8 mouse cellular contexts compared by ENCODE assay signal in the genomic region with DNA sequence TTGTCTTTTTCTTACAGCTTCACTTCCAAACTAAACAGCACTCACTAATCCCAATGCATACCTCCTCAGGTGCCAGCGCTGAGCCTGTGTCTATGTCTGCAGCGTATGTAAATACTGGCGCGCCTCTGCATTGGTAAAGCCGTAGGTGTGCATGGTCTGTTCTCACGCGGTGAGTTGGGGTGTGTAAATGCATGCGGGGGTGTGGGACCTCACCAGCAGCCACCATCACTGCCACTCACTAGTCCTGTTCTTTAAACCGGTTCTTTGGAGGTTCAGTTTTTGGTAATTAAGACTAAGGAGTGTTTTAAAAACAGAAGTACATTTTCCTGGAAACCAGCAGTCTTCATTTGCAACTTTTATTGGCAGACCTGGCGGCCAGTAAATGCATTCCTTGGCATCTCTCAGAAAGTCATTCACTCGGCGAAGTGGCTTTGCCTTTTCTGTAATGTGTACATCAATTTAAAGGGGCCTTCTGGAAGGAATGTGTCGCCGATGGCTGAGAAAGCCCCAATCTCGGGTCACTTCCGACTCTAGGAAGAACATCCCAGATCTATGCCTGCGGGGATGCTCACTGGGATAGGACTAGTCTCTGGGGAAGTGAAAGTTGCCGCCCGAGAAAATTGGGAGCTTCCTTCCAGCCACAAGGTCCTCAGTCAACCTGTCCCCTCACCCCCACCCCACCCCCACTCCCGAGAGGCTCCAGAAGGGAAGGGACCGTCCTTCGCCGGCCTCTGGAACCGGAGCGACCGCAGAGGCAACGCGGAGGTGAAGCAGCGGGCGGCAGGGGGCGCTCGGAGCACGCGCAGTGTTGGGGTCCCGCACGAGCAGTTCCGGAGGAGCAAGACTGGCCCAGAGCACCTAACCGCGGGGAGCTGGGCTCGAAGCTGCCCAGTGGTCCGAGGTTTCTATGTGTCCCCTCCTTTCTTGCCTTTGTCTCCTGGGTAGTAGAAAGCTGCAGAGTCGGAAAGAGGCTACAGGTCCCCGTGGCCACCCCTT. TPM values are rescaled to one million over a fixed set of nuclear protein-coding genes. Genes with fewer than 3 reads are reported as not detected.
A peak's percentile ranks its signal among the peaks of the same experiment; 100 is the strongest.
DNase-seq lines count a peak whose midpoint lies in the region; ATAC-seq and TF ChIP-seq lines count a peak whose summit lies in the region.

No protein-coding gene starts in this region.

- no peak for TF ChIP-seq POLR2A in spleen, adult 2 months (IDR thresholded peaks at IDR 0.05; ENCODE audit: low read depth, low read length)

- peak; percentile 82; the same call in 1 of the 2 replicates for TF ChIP-seq CTCF in spleen, adult 2 months (IDR thresholded peaks at IDR 0.05; ENCODE audit: extremely low read depth, insufficient read depth, insufficient read length, insufficient replicate concordance)

- H3K4me2 ChIP-seq in limb, embryonic 11.5 days (ENCODE audit: low read depth, severe bottlenecking) = peak overlapping the region; percentile 44
- H3K4me2 ChIP-seq in midbrain, embryonic 12.5 days (replicated peaks) = peak overlapping the region; percentile 61

- peaks cover 67% of the 10 kb centered on the region for H3K4me1 ChIP-seq in embryonic facial prominence, embryonic 10.5 days
- peaks cover 14% of the 10 kb centered on the region; the same call in 1 of the 2 replicates for H3K4me1 ChIP-seq in limb, embryonic 11.5 days (ENCODE audit: control insufficient read depth, insufficient read depth, low read length)
- peaks cover 16% of the 10 kb centered on the region for H3K4me1 ChIP-seq in midbrain, embryonic 12.5 days
- peaks cover 2% of the 10 kb centered on the region for H3K4me1 ChIP-seq in spleen, adult 2 months (ENCODE audit: control insufficient read depth, insufficient read depth, insufficient read length)

- DNase-seq in adrenal gland, postnatal 10 days = peak; percentile 95
- peak; percentile 93 for DNase-seq in embryonic facial prominence, embryonic 10.5 days (ENCODE audit: low spot score)
- DNase-seq in heart, adult 18-20 months = peak; percentile 89 to 95
- peak; percentile 65 for DNase-seq in kidney, adult 11 months
- peak; percentile 93 for DNase-seq in limb, embryonic 11.5 days (ENCODE audit: low spot score)
- peak in 1 of 2 experiments; percentile 67 for DNase-seq in spleen, adult 2 months (ENCODE audit: low read depth in 1 of 2, low spot score in 2 of 2)

- 0 out of 2 replicates have a peak overlapping the region, but pooled peaks have one; percentile 5 for H3K9ac ChIP-seq in limb, embryonic 11.5 days (ENCODE audit: low read length)
- H3K9ac ChIP-seq in midbrain, embryonic 12.5 days (replicated peaks) = peak overlapping the region; percentile 37; the same call in 1 of the 2 replicates

- H3K27me3 ChIP-seq in embryonic facial prominence, embryonic 10.5 days (replicated peaks; ENCODE audit: low read depth, poor library complexity, severe bottlenecking) = peaks cover 94% of the 10 kb centered on the region
- H3K27me3 ChIP-seq in limb, embryonic 11.5 days (ENCODE audit: control insufficient read depth, insufficient read depth, low read length) = peaks cover 65% of the 10 kb centered on the region
- H3K27me3 ChIP-seq in midbrain, embryonic 12.5 days = peaks cover 81% of the 10 kb centered on the region
- peaks cover 25% of the 10 kb centered on the region for H3K27me3 ChIP-seq in spleen, adult 2 months (ENCODE audit: control insufficient read depth, insufficient read depth, low read length)

- H3K36me3 ChIP-seq in embryonic facial prominence, embryonic 10.5 days (replicated peaks) = no peaks in the 10 kb centered on the region
- no peaks in the 10 kb centered on the region for H3K36me3 ChIP-seq in limb, embryonic 11.5 days (ENCODE audit: control insufficient read depth, insufficient read depth, low read length)
- no peaks in the 10 kb centered on the region for H3K36me3 ChIP-seq in midbrain, embryonic 12.5 days
- no peaks in the 10 kb centered on the region for H3K36me3 ChIP-seq in spleen, adult 2 months (ENCODE audit: control insufficient read depth, insufficient read depth, low read length)

- H3K27ac ChIP-seq in embryonic facial prominence, embryonic 10.5 days (replicated peaks) = peak overlapping the region; percentile 45; the same call in 1 of the 2 replicates
- no peak overlapping the region for H3K27ac ChIP-seq in limb, embryonic 11.5 days (replicated peaks; ENCODE audit: low read depth, low read length)
- H3K27ac ChIP-seq in midbrain, embryonic 12.5 days (replicated peaks) = no peak overlapping the region
- H3K27ac ChIP-seq in spleen, adult 2 months (ENCODE audit: insufficient read depth, low read length) = no peak overlapping the region

- peak overlapping the region; percentile 49 for H3K4me3 ChIP-seq in embryonic facial prominence, embryonic 10.5 days
- H3K4me3 ChIP-seq in limb, embryonic 11.5 days (ENCODE audit: low read depth, low read length) = peak overlapping the region; percentile 17
- peak overlapping the region; percentile 37 for H3K4me3 ChIP-seq in midbrain, embryonic 12.5 days
- H3K4me3 ChIP-seq in spleen, adult 2 months (ENCODE audit: extremely low read depth, insufficient read depth, insufficient read length) = 0 out of 2 replicates have a peak overlapping the region, but pooled peaks have one; percentile 7

- WGBS in embryonic facial prominence, embryonic 10.5 days = 1% methylated on average over 43 of the region's 43 CpGs
- under 1% methylated on average over 43 of the region's 43 CpGs for WGBS in limb, embryonic 11.5 days
- 2% methylated on average over 42 of the region's 43 CpGs for WGBS in midbrain, embryonic 12.5 days
- WGBS in spleen, adult 2 months = 5% methylated on average over 43 of the region's 43 CpGs

- no peaks in the 10 kb centered on the region for H3K9me3 ChIP-seq in embryonic facial prominence, embryonic 10.5 days
- no peaks in the 10 kb centered on the region for H3K9me3 ChIP-seq in limb, embryonic 11.5 days (ENCODE audit: control insufficient read depth, low read length)
- H3K9me3 ChIP-seq in midbrain, embryonic 12.5 days = no peaks in the 10 kb centered on the region

- peak; percentile 66; the same call in 1 of the 2 replicates for ATAC-seq in limb, embryonic 11.5 days (ENCODE audit: insufficient number of reproducible peaks, low FRiP score, low TSS enrichment, low read depth)
- peak; percentile 88 for ATAC-seq in midbrain, embryonic 12.5 days (ENCODE audit: low FRiP score, low read depth)
- no peak for ATAC-seq in erythroid progenitor cell, adult 5-6 weeks (replicated peaks; ENCODE audit: low FRiP score, poor library complexity, severe bottlenecking)

RNA-seq across cellular contexts. Expression of a gene that starts 5.6 kb away (rescaled TPM):
- total RNA-seq in adrenal gland, postnatal 10 days (2021) = 1 to 10 TPM; 6.7 to 6.9 TPM
- 3.3 and 4.1 TPM in 2 replicates for polyA plus RNA-seq in embryonic facial prominence, embryonic 10.5 days (2016; fragmentation: Nextera tagmentation; extraction: Ambion mirVana)
- 1 to 10 TPM; 3.3 to 4.2 TPM for total RNA-seq in heart, adult 18-20 months (2021)
- 5.6 and 6.4 TPM in 2 replicates for polyA plus RNA-seq in limb, embryonic 11.5 days (2014; fragmentation: Nextera tagmentation; extraction: Ambion mirVana)
- polyA plus RNA-seq in midbrain, embryonic 12.5 days (2016; fragmentation: Nextera tagmentation; extraction: Ambion mirVana) = 5.9 and 7.6 TPM in 2 replicates
- polyA plus RNA-seq in spleen, adult 2 months (2012; rRNA removed) = 0.26 TPM in 2 replicates
- total RNA-seq in erythroid progenitor cell, adult 5-6 weeks (2015; ENCODE audit: low replicate concordance) = not detected in 2 replicates
- not detected in 2 replicates for total RNA-seq in erythroid progenitor cell, adult 5-6 weeks (2017; ENCODE audit: low replicate concordance)
